Mouse (Mus musculus) liver, adult 2 months (tissue): ENCODE measurements around the gene Mob4. TPM values are rescaled to one million over a fixed set of nuclear protein-coding genes. Genes with fewer than 3 reads are reported as not detected.
A peak's percentile ranks its signal among the peaks of the same experiment; 100 is the strongest.

Experiments
- DNase-seq: peaks from one replicate; pipeline ENCODE4 v3.0.0-alpha.2; 2011; ENCODE audit warnings: low read depth, low spot score; ENCODE audit errors: extremely low read depth
- H3K27ac ChIP-seq: fragments of 200-500 bp; replicated peaks from 2 replicates; pipeline ENCODE4 v1.5.1; 2012; ENCODE audit warnings: low read depth, mild to moderate bottlenecking, control low read depth, inconsistent platforms, low read length; ENCODE audit not compliant: insufficient read depth
- H3K27me3 ChIP-seq: fragments of 200-500 bp; 2 replicates; pipeline ENCODE4 v1.6.1; 2012; ENCODE audit warnings: mild to moderate bottlenecking, moderate library complexity, low read length, inconsistent platforms; ENCODE audit not compliant: control insufficient read depth, insufficient read depth
- H3K36me3 ChIP-seq: fragments of 200-500 bp; 2 replicates; pipeline ENCODE4 v1.6.1; 2012; ENCODE audit warnings: low read length, inconsistent platforms; ENCODE audit not compliant: control insufficient read depth, insufficient read depth
- H3K4me1 ChIP-seq: fragments of 200-500 bp; 2 replicates; pipeline ENCODE4 v1.6.1; 2011; ENCODE audit warnings: low read length; ENCODE audit not compliant: control insufficient read depth, insufficient read depth
- H3K4me3 ChIP-seq: fragments of 200-500 bp; 2 replicates; pipeline ENCODE4 v1.5.1; 2011; ENCODE audit warnings: low read depth, mild to moderate bottlenecking, control low read depth, low read length, moderate library complexity; ENCODE audit not compliant: insufficient read depth
- H3K79me2 ChIP-seq: fragments of 200-500 bp; 2 replicates; pipeline ENCODE4 v1.6.1; 2012; ENCODE audit warnings: inconsistent platforms, mild to moderate bottlenecking, low read length, moderate library complexity; ENCODE audit not compliant: control insufficient read depth, insufficient read depth
- H3K9ac ChIP-seq: fragments of 200-500 bp; 2 replicates; pipeline ENCODE4 v1.6.1; 2012; ENCODE audit warnings: low read depth, mild to moderate bottlenecking, control low read depth, inconsistent platforms, low read length
- CTCF ChIP-seq: fragments of 200-500 bp; IDR thresholded peaks from 2 replicates; pipeline ENCODE4 v1.5.1; 2011; ENCODE audit warnings: low read depth, low read length, control low read depth
- POLR2A ChIP-seq: fragments of 200-500 bp; IDR thresholded peaks from 2 replicates; pipeline ENCODE4 v1.6.1; 2011; ENCODE audit warnings: low read length, control low read depth; ENCODE audit not compliant: insufficient read depth; ENCODE audit errors: extremely low read depth
- WGBS: fragments of 180-500 bp; shearing (Covaris S2); methylation state at CpG from one replicate; pipeline ENCODE4 v1.1.7; 2018; 5-methylcytosine and 5-hydroxymethylcytosine counted together
- polyA plus RNA-seq: library from polyadenylated mRNA; depleted of rRNA; stranded (reverse); fragments of >200 nt; gene quantifications from 2 replicates; pipeline ENCODE4 v1.2.3, GENCODE M21; 2012
- total RNA-seq: library from RNA; depleted of rRNA; stranded (reverse); fragments of >200 nt; gene quantifications from 2 replicates; pipeline ENCODE4 v1.2.3, GENCODE M21; 2014

Mob4 gene
- total and polyA plus RNA-seq, 2 experiments: 6.1 to 27.8 TPM

- H3K27ac ChIP-seq: no peak overlapping the region
- no peaks in the 10 kb centered on the region for H3K79me2 ChIP-seq
- 87% methylated on average over 5 of the region's 5 CpGs for WGBS
- no peak overlapping the region for H3K4me3 ChIP-seq
- TF ChIP-seq POLR2A (no peak), CTCF (peak; percentile 21; the same call in 1 of the 2 replicates)
- H3K4me1 ChIP-seq: no peaks in the 10 kb centered on the region
- H3K9ac ChIP-seq: no peak overlapping the region
- no peaks in the 10 kb centered on the region for H3K36me3 ChIP-seq
- H3K27me3 ChIP-seq: no peaks in the 10 kb centered on the region
- DNase-seq: no peak
Measured at GRCm38 (mm10) chr1:55179917-55180566, 49.0 kb downstream of the Mob4 start.

DNA sequence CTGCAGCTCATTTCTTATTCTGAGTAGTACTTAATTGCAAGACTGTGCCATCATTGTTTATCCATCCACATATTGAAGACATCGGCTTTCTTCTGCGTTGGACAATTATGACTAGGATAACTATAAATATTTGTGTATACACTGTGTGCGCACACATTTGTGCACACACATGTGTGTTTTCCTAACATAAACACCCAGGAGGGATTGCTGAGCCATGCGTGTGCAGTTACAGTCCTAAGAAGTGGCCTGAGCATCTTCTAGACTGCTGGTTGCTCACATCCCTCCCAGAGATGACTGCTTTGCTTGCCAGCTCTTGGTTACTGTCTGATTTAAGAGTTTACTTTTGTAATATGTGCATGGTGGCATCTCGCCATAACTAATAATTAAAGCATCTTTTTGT is 51.4 kb downstream of the Mob4 start:
- WGBS: 92% methylated on average over 5 of the region's 5 CpGs
- Histone ChIP-seq H3K4me3 (no peak overlapping the region), H3K27me3 (no peaks in the 10 kb centered on the region), H3K36me3 (no peaks in the 10 kb centered on the region), H3K27ac (no peak overlapping the region), H3K4me1 (no peaks in the 10 kb centered on the region), H3K79me2 (no peaks in the 10 kb centered on the region), H3K9ac (no peak overlapping the region)
- TF ChIP-seq CTCF (no peak), POLR2A (no peak)
- no peak for DNase-seq

DNA sequence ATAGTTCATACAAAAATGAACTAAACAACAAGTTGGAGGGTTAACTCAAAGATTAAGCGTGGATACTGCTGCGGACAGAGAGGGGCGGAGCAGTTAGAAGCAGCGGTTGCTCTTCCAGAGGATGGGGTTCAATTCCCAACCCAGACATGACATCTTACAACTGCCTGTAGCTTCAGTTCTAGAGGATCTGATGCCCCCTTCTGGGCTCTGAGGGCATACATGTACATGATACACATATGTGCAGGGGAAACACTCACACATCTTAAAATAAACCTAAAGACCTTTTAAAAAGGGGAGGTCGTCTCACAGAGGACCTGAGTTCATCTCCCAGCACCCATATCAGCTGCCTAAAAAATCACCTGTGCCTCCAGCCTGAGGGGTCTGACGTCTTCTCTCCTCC is 54.7 kb downstream of the Mob4 start:
- Histone ChIP-seq H3K36me3 (no peaks in the 10 kb centered on the region), H3K9ac (no peak overlapping the region), H3K4me3 (no peak overlapping the region), H3K27me3 (no peaks in the 10 kb centered on the region), H3K4me1 (no peaks in the 10 kb centered on the region), H3K27ac (no peak overlapping the region), H3K79me2 (no peaks in the 10 kb centered on the region)
- peak; percentile 18; the same call in 1 of the 2 replicates for TF ChIP-seq CTCF
- no peak for TF ChIP-seq POLR2A
- WGBS: 83% methylated on average over 6 of the region's 6 CpGs
- DNase-seq: peak; percentile 52

DNA sequence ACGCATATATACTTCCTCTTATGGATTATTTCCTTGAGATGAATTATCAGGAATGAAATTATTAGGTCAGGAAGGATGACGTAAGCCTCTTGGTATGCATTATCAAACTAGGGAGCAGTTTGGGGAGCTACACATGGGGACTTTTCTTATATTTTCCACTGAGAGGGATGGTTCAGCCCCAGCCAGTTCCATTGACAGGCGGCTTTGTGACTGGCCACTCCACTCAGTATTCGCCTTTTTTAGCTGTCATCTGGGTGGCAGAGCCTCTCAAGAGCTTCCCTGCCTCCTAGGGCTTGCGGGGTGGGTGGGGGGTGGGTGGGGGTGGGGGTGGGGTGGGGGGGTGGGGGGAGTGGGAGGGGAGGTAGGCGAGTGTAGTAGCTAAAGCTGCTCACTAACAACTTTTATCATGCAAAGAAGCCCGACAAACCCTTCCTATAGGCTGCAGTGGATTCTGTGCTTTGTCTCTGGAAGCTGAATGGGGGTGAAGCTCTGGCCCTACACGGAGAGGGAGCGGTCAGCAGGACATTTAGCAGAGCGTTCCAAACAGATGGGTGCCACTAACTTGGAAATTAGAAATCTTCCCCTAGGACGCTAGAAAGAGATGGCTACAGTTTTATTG is 55.7 kb downstream of the Mob4 start:
- H3K27ac ChIP-seq: no peak overlapping the region
- no peaks in the 10 kb centered on the region for H3K36me3 ChIP-seq
- TF ChIP-seq POLR2A (no peak), CTCF (no peak)
- no peaks in the 10 kb centered on the region for H3K4me1 ChIP-seq
- 50% methylated on average over 11 of the region's 11 CpGs for WGBS
- H3K4me3 ChIP-seq: no peak overlapping the region
- H3K9ac ChIP-seq: no peak overlapping the region
- no peaks in the 10 kb centered on the region for H3K27me3 ChIP-seq
- no peak for DNase-seq
- no peaks in the 10 kb centered on the region for H3K79me2 ChIP-seq

DNA sequence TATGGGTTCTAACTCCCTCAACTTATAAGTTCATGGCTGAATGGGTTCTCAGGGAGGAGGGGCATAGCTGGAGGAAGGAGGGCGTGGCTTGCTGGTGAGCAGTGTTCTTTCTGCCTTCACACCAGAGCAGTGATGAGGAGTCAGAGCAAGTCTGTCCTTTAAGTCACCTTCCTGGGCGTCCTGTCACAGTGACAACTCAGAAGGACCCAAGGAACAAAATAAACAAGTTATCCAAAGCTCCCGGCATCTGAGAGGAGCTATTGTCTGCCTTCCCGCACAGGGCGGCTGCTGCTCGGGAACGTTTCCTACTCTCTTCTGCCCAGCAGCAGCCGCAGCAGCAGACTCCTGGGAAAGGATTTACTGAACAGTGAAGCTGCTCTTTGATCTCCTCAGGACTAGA is 61.0 kb downstream of the Mob4 start:
- Histone ChIP-seq H3K4me3 (no peak overlapping the region), H3K9ac (no peak overlapping the region)

DNA sequence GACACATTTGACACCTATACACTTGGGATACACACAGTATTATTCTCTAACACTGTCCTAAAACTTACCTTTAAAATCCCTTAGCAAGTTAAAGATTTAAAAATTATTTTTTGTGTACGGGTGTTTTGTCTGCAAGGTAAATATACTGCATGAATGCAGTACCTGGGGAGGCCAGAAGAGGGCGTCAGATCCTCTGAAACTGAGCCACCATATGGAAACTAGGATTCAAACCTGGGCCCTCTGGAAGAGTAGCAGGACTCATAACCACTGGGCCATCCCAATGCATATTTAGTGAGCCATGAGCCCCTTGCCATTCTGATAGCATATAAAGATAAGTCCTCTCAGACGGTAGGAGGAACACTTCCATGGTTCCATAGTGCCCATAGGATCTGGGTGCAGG is 61.8 kb downstream of the Mob4 start:
- DNase-seq: no peak
- no peaks in the 10 kb centered on the region for H3K36me3 ChIP-seq
- no peaks in the 10 kb centered on the region for H3K27me3 ChIP-seq
- H3K9ac ChIP-seq: no peak overlapping the region
- no peak overlapping the region for H3K27ac ChIP-seq
- WGBS: 54% methylated on average over 3 of the region's 3 CpGs
- no peak overlapping the region for H3K4me3 ChIP-seq
- TF ChIP-seq CTCF: peak; percentile 44; the same call in 1 of the 2 replicates
- no peak for TF ChIP-seq POLR2A
- no peaks in the 10 kb centered on the region for H3K79me2 ChIP-seq
- no peaks in the 10 kb centered on the region for H3K4me1 ChIP-seq

More for the DNA sequence above, 61.0 kb downstream of the Mob4 start:
- WGBS: 30% methylated on average over 8 of the region's 8 CpGs
- Histone ChIP-seq H3K36me3 (no peaks in the 10 kb centered on the region), H3K27me3 (no peaks in the 10 kb centered on the region), H3K27ac (no peak overlapping the region), H3K4me1 (no peaks in the 10 kb centered on the region), H3K79me2 (no peaks in the 10 kb centered on the region)
- DNase-seq: no peak
- TF ChIP-seq POLR2A: no peak
